Comparison of ENCODE assay signal across 15 mouse cellular contexts in the genomic region with DNA sequence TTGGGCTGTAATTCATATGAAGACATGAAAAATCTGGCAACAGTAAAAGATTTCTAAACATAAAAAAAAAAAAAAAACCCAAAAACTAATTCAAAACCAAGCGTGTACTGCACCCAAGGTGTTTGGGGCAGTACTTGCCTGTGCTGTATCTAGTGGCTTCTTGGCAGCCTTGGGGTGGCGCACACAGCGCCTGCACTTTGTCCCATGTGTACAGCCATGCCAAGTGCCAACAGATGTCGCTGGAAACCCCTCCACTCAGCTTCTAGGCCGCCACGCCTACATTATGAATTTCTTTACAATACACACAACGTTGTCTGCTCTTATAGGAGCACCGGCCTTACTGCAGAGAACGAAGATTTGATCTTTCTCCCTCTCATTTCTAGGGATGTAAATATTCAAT.
"Had no signal": no experiment of that assay in that cellular context is flagged by ENCODE, and none has a peak within 500 bp of the region (broad histone marks: within the 10 kb centered on the region; RNA-seq: fewer than 3 reads in every experiment).

No protein-coding gene starts in this region.

- H3K27me3 ChIP-seq: limb, embryonic 15.5 days; liver, embryonic 12.5 days; neural tube, embryonic 15.5 days had no signal

- H3K27ac ChIP-seq: kidney, postnatal 0 days; left cerebral cortex, adult 2 months; limb, embryonic 15.5 days; liver, embryonic 12.5 days had no signal

- ATAC-seq: liver, embryonic 12.5 days had no signal

- H3K4me2 ChIP-seq: limb, embryonic 15.5 days; liver, embryonic 12.5 days; lung, embryonic 14.5 days; neural tube, embryonic 15.5 days had no signal

- H3K9ac ChIP-seq: limb, embryonic 15.5 days; liver, embryonic 12.5 days; lung, embryonic 14.5 days; neural tube, embryonic 15.5 days had no signal

- DNase-seq: kidney, adult 11 months; kidney, adult 9 months; kidney, postnatal 36 days; lung, embryonic 14.5 days; lung, postnatal 10 days; lung, postnatal 4 days; right cerebral cortex, adult 18-20 months; right cerebral cortex, postnatal 25 days; thymus, postnatal 4 days had no signal

- H3K4me1 ChIP-seq: limb, embryonic 15.5 days had no signal

- H3K4me3 ChIP-seq: left cerebral cortex, adult 2 months; limb, embryonic 15.5 days; liver, embryonic 12.5 days; myocyte; neural tube, embryonic 15.5 days had no signal

- H3K9me3 ChIP-seq: limb, embryonic 15.5 days; liver, embryonic 12.5 days; neural tube, embryonic 15.5 days had no signal

- H3K36me3 ChIP-seq: limb, embryonic 15.5 days; liver, embryonic 12.5 days; neural tube, embryonic 15.5 days had no signal
